Mouse (Mus musculus) lung, embryonic 16.5 days (tissue): ENCODE measurements at regions not wholly inside any gene's neighbourhood (a gene's known extent, or its start where the extent isn't known, plus 50 kb on each side); places are given as distances from the start of the nearest gene placed in this dataset.
"Not testable (repeated sequence)": the region's sequence is repeated elsewhere in the genome, so short reads cannot be mapped to it uniquely, and the experiment has no call there.

Source experiments
- ATAC-seq: fragments of 200-750 bp; cut with Nextera tagmentation; 2 replicates; pipeline ENCODE4 v1.8.0; 2017; ENCODE audit warnings: low read depth, mild to moderate bottlenecking, moderate library complexity
- H3K27ac ChIP-seq: fragments of 300-500 bp; sonication (generic); 2 replicates; pipeline ENCODE4 v1.5.1; 2014; ENCODE audit warnings: mild to moderate bottlenecking, control low read depth, low read length
- H3K27me3 ChIP-seq: fragments of 300-500 bp; sonication (generic); 2 replicates; pipeline ENCODE4 v1.6.1; 2014; ENCODE audit warnings: low read depth, low read length, mixed read lengths; ENCODE audit not compliant: control insufficient read depth, insufficient read depth
- H3K36me3 ChIP-seq: fragments of 300-500 bp; sonication (generic); 2 replicates; pipeline ENCODE4 v1.6.1; 2014; ENCODE audit warnings: low read length; ENCODE audit not compliant: control insufficient read depth, insufficient read depth
- H3K4me1 ChIP-seq: fragments of 300-500 bp; sonication (generic); replicated peaks from 2 replicates; pipeline ENCODE4 v1.6.1; 2014; ENCODE audit warnings: low read length, mixed read lengths; ENCODE audit not compliant: control insufficient read depth, insufficient read depth
- H3K4me2 ChIP-seq: fragments of 300-500 bp; sonication (generic); 2 replicates; pipeline ENCODE4 v1.6.1; 2014; ENCODE audit warnings: low read depth, low read length, control low read depth
- H3K4me3 ChIP-seq: fragments of 300-500 bp; sonication (generic); 2 replicates; pipeline ENCODE4 v1.5.1; 2014; ENCODE audit warnings: mild to moderate bottlenecking, low read length, control low read depth
- H3K9ac ChIP-seq: fragments of 300-500 bp; sonication (generic); 2 replicates; pipeline ENCODE4 v1.6.1; 2014; ENCODE audit warnings: low read length, control low read depth
- H3K9me3 ChIP-seq: fragments of 300-500 bp; sonication (generic); 2 replicates; pipeline ENCODE4 v1.6.1; 2016; ENCODE audit warnings: low read length; ENCODE audit not compliant: control insufficient read depth
- WGBS: fragments of 180-500 bp; shearing (Covaris S2); extraction: QIAGEN DNeasy Blood & Tissue Kit; methylation state at CpG from one replicate; pipeline ENCODE4 v1.1.7; 2014; 5-methylcytosine and 5-hydroxymethylcytosine counted together

DNA sequence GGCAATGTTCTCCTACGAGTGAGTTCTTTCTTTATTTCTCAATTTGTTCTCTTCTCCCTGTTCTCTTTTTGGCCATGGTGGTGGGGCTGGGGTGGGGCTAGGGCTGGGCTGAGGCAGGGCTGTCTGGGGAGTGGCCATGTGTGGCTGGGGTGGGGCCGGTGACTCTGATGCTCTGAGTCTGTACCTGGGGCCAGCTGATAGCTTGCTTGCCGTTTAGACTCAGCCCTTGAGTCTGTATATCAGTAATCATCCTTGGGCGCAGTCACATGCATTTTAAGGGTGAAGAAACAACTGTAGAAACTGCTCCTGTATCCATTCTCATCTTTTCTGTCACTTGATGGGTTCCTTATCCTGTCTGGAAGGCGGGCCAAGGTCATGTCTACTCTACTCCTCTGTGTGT is 256.1 kb downstream of the 1810013L24Rik start:
- Histone ChIP-seq H3K27me3 (no peaks in the 10 kb centered on the region), H3K4me3 (no peak overlapping the region), H3K36me3 (no peaks in the 10 kb centered on the region), H3K9ac (no peak overlapping the region), H3K27ac (no peak overlapping the region), H3K4me2 (no peak overlapping the region), H3K9me3 (no peaks in the 10 kb centered on the region), H3K4me1 (no peaks in the 10 kb centered on the region)
- no peak for ATAC-seq
- 77% methylated on average over 5 of the region's 5 CpGs for WGBS

DNA sequence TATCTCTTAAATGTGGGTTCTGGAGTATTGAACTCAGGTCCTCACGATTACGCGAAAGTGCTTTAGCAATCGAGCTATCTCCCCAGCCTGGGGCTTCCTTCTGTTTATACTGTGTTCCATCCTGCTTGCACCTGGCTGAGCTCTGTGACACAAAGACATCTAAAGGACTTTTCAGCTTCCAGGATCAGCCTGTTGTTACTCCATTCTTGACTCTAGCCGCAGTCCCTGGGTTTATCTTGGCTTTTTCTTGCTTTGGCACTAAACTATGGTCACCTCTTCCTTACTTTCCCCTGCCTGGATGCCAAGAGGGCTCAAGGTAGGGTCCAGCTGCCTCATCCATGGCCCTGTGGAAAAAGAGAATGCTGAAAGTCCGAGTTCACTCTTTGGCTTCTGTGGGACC is 261.9 kb downstream of the 1810013L24Rik start:
- Histone ChIP-seq H3K4me1 (no peaks in the 10 kb centered on the region), H3K9me3 (no peaks in the 10 kb centered on the region), H3K27me3 (no peaks in the 10 kb centered on the region), H3K27ac (no peak overlapping the region), H3K4me3 (no peak overlapping the region), H3K36me3 (no peaks in the 10 kb centered on the region), H3K9ac (no peak overlapping the region), H3K4me2 (no peak overlapping the region)
- 82% methylated on average over 6 of the region's 6 CpGs for WGBS
- no peak for ATAC-seq

- Histone ChIP-seq H3K4me3 (no peak overlapping the region), H3K4me2 (no peak overlapping the region), H3K36me3 (no peaks in the 10 kb centered on the region), H3K9me3 (no peaks in the 10 kb centered on the region), H3K9ac (no peak overlapping the region), H3K27ac (no peak overlapping the region), H3K27me3 (no peaks in the 10 kb centered on the region), H3K4me1 (no peaks in the 10 kb centered on the region)
- 37% methylated on average over 11 of the region's 11 CpGs for WGBS
- no peak for ATAC-seq
Measured at GRCm38 (mm10) chr16:9092191-9092848, 262.4 kb downstream of the 1810013L24Rik start.

GRCm38 (mm10) chr16:9093593-9093992 is 263.7 kb downstream of the 1810013L24Rik start:
- Histone ChIP-seq H3K9ac (no peak overlapping the region), H3K4me1 (no peaks in the 10 kb centered on the region), H3K4me3 (no peak overlapping the region), H3K4me2 (no peak overlapping the region), H3K27me3 (no peaks in the 10 kb centered on the region), H3K9me3 (no peaks in the 10 kb centered on the region), H3K36me3 (no peaks in the 10 kb centered on the region), H3K27ac (no peak overlapping the region)
- ATAC-seq = no peak
- WGBS = 30% methylated on average over 2 of the region's 2 CpGs

GRCm38 (mm10) chr16:9094201-9094600 is 264.3 kb downstream of the 1810013L24Rik start:
- WGBS = 47% methylated on average over 5 of the region's 5 CpGs

GRCm38 (mm10) chr16:9106211-9106610 is 276.3 kb downstream of the 1810013L24Rik start:
- WGBS = 92% methylated on average over 11 of the region's 11 CpGs
- Histone ChIP-seq H3K9ac (no peak overlapping the region), H3K36me3 (no peaks in the 10 kb centered on the region), H3K27ac (no peak overlapping the region), H3K9me3 (peaks cover 2% of the 10 kb centered on the region; the same call in 1 of the 2 replicates), H3K4me1 (no peaks in the 10 kb centered on the region), H3K4me2 (no peak overlapping the region), H3K27me3 (no peaks in the 10 kb centered on the region), H3K4me3 (no peak overlapping the region)
- ATAC-seq = no peak

More at GRCm38 (mm10) chr16:9094201-9094600, 264.3 kb downstream of the 1810013L24Rik start:
- no peak for ATAC-seq
- no peaks in the 10 kb centered on the region for H3K36me3 ChIP-seq
- H3K4me2 ChIP-seq = no peak overlapping the region
- H3K27me3 ChIP-seq = no peaks in the 10 kb centered on the region
- no peak overlapping the region for H3K27ac ChIP-seq
- no peak overlapping the region for H3K9ac ChIP-seq
- no peak overlapping the region for H3K4me3 ChIP-seq
- no peaks in the 10 kb centered on the region for H3K4me1 ChIP-seq
- no peaks in the 10 kb centered on the region for H3K9me3 ChIP-seq

DNA sequence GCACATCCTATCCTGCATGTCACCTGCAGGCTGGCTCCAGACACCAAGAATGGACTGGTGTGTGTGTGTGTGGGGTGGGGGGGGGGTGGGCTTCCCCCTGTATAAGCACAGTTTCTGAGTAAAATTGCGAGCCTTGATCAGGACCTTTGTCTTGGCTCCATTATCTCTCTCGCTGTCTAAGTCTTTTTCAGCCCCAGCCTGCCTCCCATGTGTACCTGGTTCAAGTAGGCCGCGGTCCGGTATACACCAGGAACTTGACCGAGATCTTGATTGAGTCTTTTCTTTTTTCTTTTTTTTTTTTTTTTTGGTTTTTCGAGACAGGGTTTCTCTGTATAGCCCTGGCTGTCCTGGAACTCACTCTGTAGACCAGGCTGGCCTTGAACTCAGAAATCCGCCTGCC is 276.8 kb downstream of the 1810013L24Rik start:
- ATAC-seq, H3K4me2 ChIP-seq, H3K9me3 ChIP-seq, H3K27ac ChIP-seq, H3K36me3 ChIP-seq, H3K9ac ChIP-seq, H3K4me1 ChIP-seq, H3K27me3 ChIP-seq, H3K4me3 ChIP-seq: not testable (repeated sequence)
- WGBS = 95% methylated on average over 7 of the region's 8 CpGs

- no peaks in the 10 kb centered on the region for H3K4me1 ChIP-seq
- no peak overlapping the region for H3K9ac ChIP-seq
- no peak overlapping the region for H3K27ac ChIP-seq
- ATAC-seq = no peak
- WGBS = 88% methylated on average over 3 of the region's 3 CpGs
- H3K27me3 ChIP-seq = no peaks in the 10 kb centered on the region
- H3K9me3 ChIP-seq = no peaks in the 10 kb centered on the region; the same call in 1 of the 2 replicates
- H3K36me3 ChIP-seq = no peaks in the 10 kb centered on the region
- H3K4me3 ChIP-seq = no peak overlapping the region
- H3K4me2 ChIP-seq = no peak overlapping the region
Measured at GRCm38 (mm10) chr16:9113801-9114200, 283.9 kb downstream of the 1810013L24Rik start.

- no peak overlapping the region for H3K4me2 ChIP-seq
- no peak overlapping the region for H3K4me3 ChIP-seq
- H3K9me3 ChIP-seq = no peaks in the 10 kb centered on the region
- H3K27me3 ChIP-seq = no peaks in the 10 kb centered on the region
- H3K9ac ChIP-seq = no peak overlapping the region
- no peaks in the 10 kb centered on the region for H3K36me3 ChIP-seq
- no peaks in the 10 kb centered on the region for H3K4me1 ChIP-seq
- no peak overlapping the region for H3K27ac ChIP-seq
- WGBS = 43% methylated on average over 5 of the region's 5 CpGs
- ATAC-seq = no peak
Measured at GRCm38 (mm10) chr16:9115548-9115947, 285.6 kb downstream of the 1810013L24Rik start.

GRCm38 (mm10) chr16:9121581-9121980 is 291.7 kb downstream of the 1810013L24Rik start:
- no peaks in the 10 kb centered on the region for H3K27me3 ChIP-seq
- H3K27ac ChIP-seq = no peak overlapping the region
- H3K36me3 ChIP-seq = no peaks in the 10 kb centered on the region
- no peaks in the 10 kb centered on the region for H3K4me1 ChIP-seq
- no peak overlapping the region for H3K4me3 ChIP-seq
- WGBS = 80% methylated on average over 2 of the region's 2 CpGs
- ATAC-seq = no peak
- H3K9ac ChIP-seq = no peak overlapping the region
- no peaks in the 10 kb centered on the region for H3K9me3 ChIP-seq
- H3K4me2 ChIP-seq = no peak overlapping the region
